In the genomic region with DNA sequence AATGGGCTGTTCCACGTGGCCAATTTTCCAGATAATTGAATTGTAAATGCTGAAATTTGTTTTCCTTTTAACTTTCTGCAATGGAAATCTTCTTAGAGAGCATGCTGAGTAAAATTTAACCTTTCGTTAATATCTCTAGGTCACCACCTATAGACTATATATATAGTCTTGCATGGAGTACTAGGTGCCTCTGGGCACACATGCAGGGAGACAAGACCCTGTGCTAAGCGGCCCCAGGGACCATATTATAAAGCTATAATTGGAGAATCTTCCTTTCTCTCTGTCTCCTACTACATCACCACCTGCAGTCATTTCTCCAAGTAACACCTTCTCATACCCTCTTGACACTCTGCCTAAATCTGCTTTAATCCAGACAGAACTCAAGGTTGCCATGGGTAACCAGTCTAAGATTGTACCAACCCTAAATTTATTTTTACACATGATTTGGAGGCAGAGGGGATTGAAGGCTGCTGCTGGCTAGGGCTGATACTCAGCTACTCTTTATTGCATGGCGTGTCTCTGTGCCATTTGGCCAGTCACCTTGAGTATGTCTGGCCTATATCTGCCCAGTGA, we compare ENCODE assay signal across 11 mouse cellular contexts.
"Had no signal": no experiment of that assay in that cellular context is flagged by ENCODE, and none has a peak within 500 bp of the region (broad histone marks: within the 10 kb centered on the region; RNA-seq: fewer than 3 reads in every experiment).

No protein-coding gene starts in this region.

- H3K36me3 ChIP-seq: heart, embryonic 10.5 days; hindbrain, embryonic 10.5 days; hindbrain, embryonic 12.5 days; kidney, embryonic 15.5 days; limb, embryonic 13.5 days; limb, embryonic 15.5 days; liver, embryonic 12.5 days had no signal

- H3K27me3 ChIP-seq: heart, embryonic 12.5 days; hindbrain, embryonic 12.5 days; kidney, embryonic 15.5 days; liver, embryonic 12.5 days had no signal

- H3K4me1 ChIP-seq: heart, embryonic 10.5 days; hindbrain, embryonic 10.5 days; hindbrain, embryonic 12.5 days; liver, embryonic 12.5 days had no signal

- H3K9me3 ChIP-seq: heart, embryonic 10.5 days; heart, embryonic 12.5 days; hindbrain, embryonic 10.5 days; hindbrain, embryonic 12.5 days; kidney, embryonic 15.5 days; limb, embryonic 13.5 days; limb, embryonic 15.5 days; liver, embryonic 12.5 days had no signal

- H3K4me3 ChIP-seq: gastrocnemius, adult 2 months; heart, embryonic 10.5 days; heart, embryonic 12.5 days; hindbrain, embryonic 10.5 days; hindbrain, embryonic 12.5 days; kidney, embryonic 15.5 days; limb, embryonic 13.5 days; limb, embryonic 15.5 days; liver, embryonic 12.5 days had no signal

- H3K27ac ChIP-seq: heart, embryonic 10.5 days; hindbrain, embryonic 10.5 days; hindbrain, embryonic 12.5 days; hindbrain, embryonic 14.5 days; kidney, embryonic 15.5 days; kidney, postnatal 0 days; limb, embryonic 13.5 days; limb, embryonic 15.5 days; liver, embryonic 12.5 days had no signal

- H3K9ac ChIP-seq: heart, embryonic 12.5 days; hindbrain, embryonic 12.5 days; hindbrain, embryonic 14.5 days; kidney, embryonic 15.5 days; limb, embryonic 15.5 days; liver, embryonic 12.5 days had no signal

- H3K4me2 ChIP-seq: heart, embryonic 12.5 days; hindbrain, embryonic 12.5 days; hindbrain, embryonic 14.5 days; kidney, embryonic 15.5 days; limb, embryonic 13.5 days; limb, embryonic 15.5 days; liver, embryonic 12.5 days had no signal
